Mouse (Mus musculus): ENCODE measurements around the gene Gm49416. TPM values are rescaled to one million over a fixed set of nuclear protein-coding genes. Genes with fewer than 3 reads are reported as not detected.
A peak's percentile ranks its signal among the peaks of the same experiment; 100 is the strongest.
"Not testable (repeated sequence)": the region's sequence is repeated elsewhere in the genome, so short reads cannot be mapped to it uniquely, and the experiment has no call there.

Gene Gm49416
- 1 to 10 TPM; 1.0 to 4.2 TPM for total RNA-seq (2021)
- long read RNA-seq, experiment 1, partial matches to known transcripts = 0 of 1 reads
- long read RNA-seq, experiment 1, other reads (novel, unspliced or antisense) = 1 of 1 reads
- long read RNA-seq, experiment 2 = 0 reads

- DNase-seq = peak; percentile 94 to 96
Observed at GRCm38 (mm10) chr19:8888511-8889385, at the start of gene Gm49416, which contains the start of gene 1810009A15Rik. Gene Gm49416 (plus strand): TSS chr19:8888926. Gene 1810009A15Rik (plus strand): TSS chr19:8888853.

GRCm38 (mm10) chr19:8839103-8839907 is 49.4 kb upstream of the Gm49416 start, which contains the start of gene Gng3:
Gene Gng3 (minus strand): TSS chr19:8839194.
- no peak for DNase-seq

GRCm38 (mm10) chr19:8839908-8840791 is 48.6 kb upstream of the Gm49416 start:
- DNase-seq = peak; percentile 87 to 89

GRCm38 (mm10) chr19:8841012-8841411 is 47.7 kb upstream of the Gm49416 start:
- DNase-seq = no peak

GRCm38 (mm10) chr19:8842961-8843360 is 45.8 kb upstream of the Gm49416 start:
- DNase-seq = peak in 1 of 2 experiments; percentile 30

- DNase-seq = peak; percentile 78 to 89
Observed at GRCm38 (mm10) chr19:8844371-8845129, 44.2 kb upstream of the Gm49416 start.

GRCm38 (mm10) chr19:8848356-8848755 is 40.4 kb upstream of the Gm49416 start:
- no peak for DNase-seq

GRCm38 (mm10) chr19:8850402-8850901 is 38.3 kb upstream of the Gm49416 start, which contains the start of gene Lrrn4cl:
Gene Lrrn4cl (plus strand): TSS chr19:8850768.
- peak; percentile 58 to 64 for DNase-seq

GRCm38 (mm10) chr19:8851639-8852038 is 37.1 kb upstream of the Gm49416 start:
- no peak for DNase-seq

- DNase-seq = peak in 1 of 2 experiments; percentile 41
Observed at GRCm38 (mm10) chr19:8852236-8852928, 36.3 kb upstream of the Gm49416 start.

GRCm38 (mm10) chr19:8853117-8853516 is 35.6 kb upstream of the Gm49416 start:
- no peak for DNase-seq

- DNase-seq = peak; percentile 73 to 82
Observed at GRCm38 (mm10) chr19:8857689-8858088, 31.0 kb upstream of the Gm49416 start.

GRCm38 (mm10) chr19:8859018-8859417 is 29.7 kb upstream of the Gm49416 start:
- no peak for DNase-seq

GRCm38 (mm10) chr19:8864265-8864664 is 24.5 kb upstream of the Gm49416 start:
- DNase-seq = no peak

GRCm38 (mm10) chr19:8870381-8870780 is 18.3 kb upstream of the Gm49416 start:
- DNase-seq = not testable (repeated sequence)

- DNase-seq = peak in 1 of 2 experiments; percentile 19
Observed at GRCm38 (mm10) chr19:8870838-8871237, 17.9 kb upstream of the Gm49416 start.

GRCm38 (mm10) chr19:8871267-8872186 is 17.2 kb upstream of the Gm49416 start, which contains the start of gene Ubxn1:
Gene Ubxn1 (plus strand): TSS chr19:8871496.
- DNase-seq = peak; percentile 97 to 98

- DNase-seq = peak in 1 of 2 experiments; percentile 23
Observed at GRCm38 (mm10) chr19:8872266-8872840, 16.4 kb upstream of the Gm49416 start.
